Mouse (Mus musculus): ENCODE data around the gene Gab1. TPM values are rescaled to one million over a fixed set of nuclear protein-coding genes. Genes with fewer than 3 reads are reported as not detected.

Gene Gab1
- total RNA-seq, 1 experiment from 2014 or later = 18.0 TPM

DNA sequence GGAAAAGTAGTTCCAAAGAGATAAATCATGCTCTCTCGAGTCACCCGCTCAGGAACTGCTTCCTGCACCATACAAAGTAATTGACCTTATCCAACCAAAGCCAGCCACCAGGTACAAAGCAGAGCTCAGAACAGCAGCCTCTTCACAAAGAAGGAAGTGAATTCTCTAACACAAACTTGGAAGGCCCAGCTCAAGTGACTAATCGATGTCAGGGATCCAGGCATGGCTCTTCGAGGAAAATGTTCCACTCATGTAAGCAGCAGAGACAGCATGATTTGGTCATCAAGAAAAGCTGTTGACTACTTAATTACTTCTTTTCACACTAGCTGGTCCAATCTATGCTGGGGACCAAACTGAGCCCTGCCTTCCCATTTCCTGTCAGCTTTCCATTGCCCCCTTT lies 69.4 kb downstream of the Gab1 start:
- DNase-seq = no peak

DNA sequence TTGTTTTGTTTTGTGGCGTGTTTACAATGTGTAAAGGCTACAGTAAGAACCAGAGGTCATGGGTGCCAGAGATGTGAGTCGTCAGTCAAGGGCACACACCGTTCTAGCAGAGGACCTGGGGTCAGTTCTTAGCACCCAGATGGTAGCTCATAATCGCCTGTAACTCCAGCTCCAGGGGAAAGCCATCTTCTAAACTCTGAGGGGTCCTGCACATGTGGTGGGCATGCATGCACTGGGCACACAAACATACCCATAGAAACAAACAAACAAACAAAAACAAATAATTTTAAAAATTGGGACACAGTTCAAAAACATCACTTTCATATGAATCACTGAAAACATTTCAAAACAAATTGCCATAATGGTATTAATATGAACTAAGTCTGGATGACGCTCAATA lies 69.9 kb downstream of the Gab1 start:
- DNase-seq = no peak

DNA sequence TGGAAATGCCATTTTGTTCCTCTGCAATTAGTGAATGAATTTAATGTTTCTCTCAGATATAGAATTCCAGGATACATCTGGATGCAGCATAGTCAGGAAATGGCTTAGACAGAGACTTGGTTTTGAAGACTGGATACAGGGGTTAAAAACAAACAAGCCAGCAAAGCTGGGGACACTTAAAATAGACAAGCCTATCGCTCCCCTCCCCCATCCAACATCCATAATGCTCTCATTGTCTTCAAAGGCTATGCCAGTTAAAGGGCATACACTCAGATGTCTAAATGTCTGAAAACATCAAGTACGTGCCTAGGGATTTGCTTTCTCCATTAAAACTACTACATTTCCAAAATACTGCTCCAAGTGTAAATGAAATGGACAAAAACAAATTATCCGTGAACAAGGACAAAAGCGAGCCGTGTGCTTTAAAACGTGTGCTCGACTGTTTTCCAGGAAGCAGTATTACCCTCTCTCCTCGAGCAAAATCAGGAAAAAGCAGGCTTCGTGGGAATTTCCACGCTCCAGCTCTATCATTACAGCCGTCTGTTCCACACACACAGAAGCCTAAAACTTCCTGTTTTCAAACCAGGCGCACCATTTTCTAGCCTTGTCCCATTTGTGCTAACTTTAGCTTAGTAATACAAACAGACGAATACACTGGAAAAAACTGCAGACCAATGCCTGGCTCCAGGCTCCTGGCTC lies 72.4 kb downstream of the Gab1 start:
- DNase-seq = no peak

DNA sequence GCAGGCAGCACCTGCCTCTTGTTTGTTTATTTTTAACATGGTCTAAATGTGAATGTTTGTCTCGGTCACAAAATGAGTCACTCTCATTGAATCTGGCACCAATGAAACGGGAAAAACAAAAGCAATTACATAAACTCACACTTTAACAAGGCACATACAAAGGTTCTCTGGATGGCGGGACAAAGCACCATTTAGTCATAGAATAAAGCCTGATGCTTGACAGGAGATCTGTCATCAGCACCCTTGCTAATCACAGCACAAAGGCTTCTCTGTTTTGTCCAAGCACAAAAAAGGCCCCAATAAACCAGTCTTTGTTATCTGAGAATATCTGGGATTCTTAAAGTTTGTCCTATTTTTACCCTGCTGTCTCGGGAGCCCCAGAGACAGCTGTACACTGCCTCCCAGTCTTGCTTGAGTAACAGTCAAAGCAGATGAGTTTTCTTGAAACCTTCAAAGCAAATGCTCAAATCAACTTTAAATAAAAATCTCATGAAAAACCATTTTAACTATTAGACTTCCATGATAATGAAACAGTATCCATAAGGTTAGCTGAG lies 76.2 kb downstream of the Gab1 start:
- no peak for DNase-seq

DNA sequence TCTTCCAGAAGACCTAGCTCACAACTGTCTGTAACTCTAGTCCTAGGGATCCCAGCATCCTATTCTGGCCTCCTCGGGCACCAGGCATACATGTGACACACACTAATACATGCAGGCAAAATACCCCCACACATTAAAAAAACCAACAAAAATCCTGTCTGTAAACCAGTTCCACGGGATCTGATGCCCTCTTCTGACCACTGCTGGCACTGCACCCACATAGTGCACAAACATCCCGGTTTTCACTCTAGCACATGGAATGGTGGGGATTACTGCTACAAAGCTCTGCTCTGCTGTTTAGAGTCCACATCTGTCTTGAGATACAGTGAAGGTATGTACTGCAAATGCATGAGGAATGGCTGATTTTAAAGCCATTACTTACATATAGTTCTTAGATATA lies 81.5 kb downstream of the Gab1 start:
- no peak for DNase-seq

DNA sequence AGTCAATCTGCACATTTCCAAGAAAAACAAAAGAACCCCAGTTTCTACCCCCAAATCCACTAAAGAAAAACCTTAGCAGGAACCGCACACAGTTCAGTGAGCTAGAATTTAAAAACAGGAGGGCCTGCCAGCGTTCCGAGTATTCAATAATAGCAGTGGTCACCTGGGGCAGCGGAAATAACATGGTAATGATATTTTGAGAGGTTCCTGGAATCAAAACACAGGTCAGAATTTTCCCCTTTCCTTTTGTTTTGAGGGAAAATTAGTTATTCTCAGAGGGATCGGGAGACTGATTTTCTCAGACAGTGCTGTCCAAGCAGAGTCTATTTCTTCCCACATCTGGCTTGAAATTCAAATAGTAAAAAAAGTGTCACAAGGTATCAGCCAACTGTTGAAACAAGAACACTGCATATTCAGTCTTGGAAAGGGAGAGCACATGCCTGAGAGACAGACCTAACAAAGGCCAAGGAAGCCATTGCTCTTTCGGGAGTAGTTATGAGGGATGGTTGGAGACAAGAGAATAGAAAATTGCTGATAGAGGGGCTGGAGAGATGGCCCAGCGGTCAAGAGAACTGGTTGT lies 82.0 kb downstream of the Gab1 start:
- DNase-seq = no peak

DNA sequence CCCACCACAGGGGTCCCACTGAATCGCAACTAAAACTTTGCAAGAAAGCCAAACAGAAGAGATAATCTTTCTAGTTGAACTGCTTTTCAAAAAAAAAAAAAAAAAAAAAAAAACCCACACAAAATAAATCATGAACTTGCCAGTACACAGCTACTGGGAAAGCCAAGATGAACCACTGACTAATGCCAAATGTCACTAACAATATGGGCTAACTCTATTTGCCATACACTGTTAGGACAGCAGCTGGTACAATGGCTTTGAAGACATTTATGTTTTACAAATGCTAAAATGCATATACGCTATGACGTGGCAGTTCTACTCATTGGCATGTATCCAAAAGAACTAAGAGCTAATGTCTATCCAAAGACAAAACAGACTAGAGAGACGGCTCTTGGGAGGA lies 84.2 kb downstream of the Gab1 start:
- no peak for DNase-seq

DNA sequence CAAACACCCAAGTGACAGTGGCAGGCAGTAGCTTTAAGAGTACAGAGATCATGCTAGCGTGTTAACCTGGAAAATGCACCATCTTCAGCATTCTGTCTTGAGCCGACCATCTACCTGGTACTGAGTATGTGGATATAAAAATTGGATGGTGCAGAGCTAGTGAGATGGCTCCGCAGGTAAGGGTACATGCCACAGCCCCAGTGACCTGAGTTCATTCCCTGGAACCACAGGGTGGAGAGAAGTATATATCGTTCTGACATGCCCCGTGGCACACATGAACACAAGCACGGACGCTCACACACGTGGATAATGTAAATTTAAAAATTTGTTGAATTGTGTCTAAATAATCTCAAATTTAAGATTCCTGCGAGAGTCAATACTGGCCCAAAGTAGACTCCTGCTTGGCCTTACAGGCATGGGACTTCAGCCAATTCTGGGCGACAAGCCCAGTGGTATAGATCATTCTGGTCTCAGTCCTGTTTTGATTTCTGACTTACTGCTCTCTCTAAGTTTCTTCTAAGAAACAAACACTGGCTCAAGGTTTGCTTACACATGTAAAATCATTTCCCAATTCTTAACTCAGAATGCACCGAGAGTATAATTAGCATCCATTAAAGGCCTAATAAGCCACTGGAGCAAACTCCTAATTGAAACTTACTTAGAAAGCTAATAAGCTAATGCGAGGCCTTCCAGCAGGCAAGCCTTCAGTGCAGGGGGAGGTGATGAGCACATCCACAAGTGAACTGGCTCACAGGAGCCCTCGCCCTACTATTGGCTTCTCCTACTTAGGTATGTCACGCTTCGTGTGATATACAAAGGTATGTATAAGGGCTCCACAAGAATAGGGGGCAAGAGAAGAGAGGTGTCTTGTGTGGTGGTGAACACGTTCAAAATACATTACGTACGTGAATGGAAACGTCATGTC lies 85.5 kb downstream of the Gab1 start:
- DNase-seq = no peak

DNA sequence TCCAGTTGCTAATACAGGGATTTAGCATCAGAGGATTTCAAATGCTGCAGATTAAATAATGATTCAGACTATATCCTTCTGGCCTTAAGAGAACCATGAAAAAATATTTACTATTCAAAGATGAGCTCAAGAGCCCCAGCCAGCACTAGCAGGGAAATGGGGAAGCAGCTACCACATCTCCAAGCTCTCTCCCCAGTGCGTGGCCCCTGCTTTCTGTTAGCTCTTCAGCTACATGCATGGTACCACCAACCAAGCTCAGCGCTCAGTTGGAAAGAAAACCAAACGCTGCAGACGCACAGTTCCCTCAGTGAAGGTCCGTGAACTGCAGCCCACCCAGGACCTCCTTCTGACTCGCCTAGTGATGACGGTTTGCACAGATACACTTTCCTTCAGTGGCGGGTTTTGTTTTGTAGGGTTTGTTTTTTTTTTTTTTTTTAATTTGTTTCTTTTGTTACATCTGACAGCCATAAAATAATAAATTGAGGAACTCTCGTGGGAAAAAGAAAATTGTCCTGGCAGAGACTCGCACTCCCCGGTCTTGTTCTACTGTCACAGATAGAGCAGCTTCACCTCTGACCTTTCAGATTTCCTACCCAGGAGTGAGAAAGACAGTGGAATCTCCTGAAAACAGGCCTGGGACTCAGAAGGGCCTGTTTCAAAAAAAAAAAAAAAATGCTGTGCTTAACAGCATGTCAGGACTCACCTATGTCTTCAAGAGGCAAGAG lies 86.4 kb downstream of the Gab1 start:
- DNase-seq = no peak

DNA sequence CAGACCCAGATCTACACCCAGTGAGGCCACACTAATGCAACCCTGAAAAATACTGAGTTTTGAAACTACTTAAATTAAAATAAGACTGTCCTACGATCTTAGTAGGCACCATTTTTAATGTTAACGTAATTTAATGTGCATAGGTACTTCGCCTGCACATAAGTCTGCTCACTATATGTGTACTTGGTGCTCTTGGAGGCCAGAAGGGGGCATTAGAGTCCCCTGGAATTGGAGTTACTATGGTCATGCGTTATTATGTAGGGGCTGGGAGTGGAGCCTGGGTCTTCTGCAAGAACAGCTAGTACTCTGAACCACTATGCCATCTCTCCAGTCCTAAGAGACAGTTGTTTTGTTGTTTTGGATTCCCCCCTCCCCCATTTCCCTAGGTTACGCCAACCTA lies 88.1 kb downstream of the Gab1 start:
- no peak for DNase-seq

DNA sequence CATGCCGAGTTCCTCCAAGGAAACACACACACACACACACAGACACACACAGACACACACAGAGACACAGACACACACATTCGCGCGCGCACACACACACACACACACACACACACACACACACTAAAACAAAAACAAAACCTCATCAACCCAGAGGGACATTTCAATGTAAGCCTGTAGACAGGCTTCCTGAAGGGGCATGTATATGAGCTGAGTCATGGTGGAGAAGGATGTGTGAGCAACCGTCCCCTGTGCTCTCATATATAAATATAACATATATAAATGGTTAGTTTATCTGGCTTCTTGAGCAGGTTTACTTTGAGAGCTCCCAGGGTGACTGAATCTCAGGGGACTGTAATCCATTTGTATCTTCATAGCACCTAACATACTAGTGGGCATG lies 91.0 kb downstream of the Gab1 start:
- no peak for DNase-seq

DNA sequence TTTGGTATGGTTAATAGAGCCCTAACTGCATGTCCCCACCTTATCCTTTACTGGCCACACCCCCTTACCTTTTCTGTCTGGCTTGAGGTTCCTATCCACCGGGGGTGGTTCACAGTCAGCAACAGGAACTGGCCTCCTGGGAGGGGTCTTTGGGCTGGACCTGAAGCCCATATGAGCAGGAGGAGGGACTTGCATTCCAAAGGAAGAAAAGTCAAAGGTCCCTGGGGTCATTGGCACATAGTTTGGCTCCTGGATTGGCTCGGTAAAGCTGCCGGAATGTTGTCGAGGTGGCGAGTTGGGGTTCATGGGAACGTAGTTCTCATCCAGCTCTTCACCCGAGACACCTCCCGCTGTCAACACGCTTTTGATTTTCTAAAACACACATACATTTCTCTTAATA lies 95.8 kb downstream of the Gab1 start:
- no peak for DNase-seq

DNA sequence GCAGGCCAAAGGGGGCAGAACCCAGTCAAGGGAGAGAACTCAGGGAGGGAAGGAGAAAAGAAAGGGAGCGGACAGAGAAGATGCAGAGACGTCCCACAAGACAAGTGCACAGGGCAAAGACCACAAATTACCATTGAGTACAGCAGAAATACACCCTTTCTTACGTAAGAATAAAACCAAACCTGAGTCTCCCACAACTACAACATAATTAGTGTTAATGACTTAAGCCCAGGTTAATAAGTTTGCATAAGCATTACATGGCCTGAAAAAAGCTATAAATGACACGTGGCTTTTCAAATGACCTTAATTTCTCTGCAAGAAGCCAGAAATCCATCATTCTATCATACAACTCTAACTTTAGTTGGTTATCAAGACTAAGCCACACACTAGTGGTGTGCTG lies 97.0 kb downstream of the Gab1 start:
- DNase-seq = no peak

DNA sequence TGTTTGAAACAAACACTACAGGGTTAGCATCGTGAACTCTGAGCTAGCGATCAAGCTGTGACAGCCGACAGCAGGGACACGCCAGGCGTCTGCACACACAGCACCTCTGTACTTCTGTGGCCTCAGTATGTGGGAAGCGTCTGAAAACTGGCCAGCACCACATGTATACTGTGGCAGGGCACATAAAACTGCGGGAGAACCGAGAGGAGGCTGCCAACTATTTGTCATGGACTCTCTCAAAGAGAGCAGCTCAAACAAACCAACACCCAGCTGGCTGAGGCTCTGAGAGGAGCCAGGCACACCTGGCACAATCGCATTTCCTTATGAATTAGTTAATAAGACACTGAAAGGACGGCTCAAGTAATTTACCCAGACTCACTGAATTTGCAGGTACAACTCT lies 99.0 kb downstream of the Gab1 start:
- DNase-seq = no peak

DNA sequence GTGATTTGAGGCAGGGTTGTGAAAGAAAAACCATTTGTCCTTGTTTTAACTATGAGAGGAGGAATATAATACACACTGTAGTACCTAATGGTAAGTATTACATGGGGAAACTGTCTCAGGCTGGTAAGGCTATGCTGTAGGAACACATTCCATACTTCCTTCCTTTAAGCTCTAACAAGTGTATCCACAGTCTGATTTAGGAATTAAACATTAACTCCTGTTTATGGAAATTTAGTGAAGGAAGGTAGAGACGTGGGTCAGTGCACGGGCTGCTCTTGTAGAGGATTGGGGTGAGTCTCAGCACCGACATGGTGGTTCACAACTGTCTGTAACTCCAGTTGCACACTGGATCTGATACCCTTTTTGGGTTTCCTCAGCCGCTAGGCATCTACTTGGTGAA lies 100.0 kb downstream of the Gab1 start:
- DNase-seq = no peak

DNA sequence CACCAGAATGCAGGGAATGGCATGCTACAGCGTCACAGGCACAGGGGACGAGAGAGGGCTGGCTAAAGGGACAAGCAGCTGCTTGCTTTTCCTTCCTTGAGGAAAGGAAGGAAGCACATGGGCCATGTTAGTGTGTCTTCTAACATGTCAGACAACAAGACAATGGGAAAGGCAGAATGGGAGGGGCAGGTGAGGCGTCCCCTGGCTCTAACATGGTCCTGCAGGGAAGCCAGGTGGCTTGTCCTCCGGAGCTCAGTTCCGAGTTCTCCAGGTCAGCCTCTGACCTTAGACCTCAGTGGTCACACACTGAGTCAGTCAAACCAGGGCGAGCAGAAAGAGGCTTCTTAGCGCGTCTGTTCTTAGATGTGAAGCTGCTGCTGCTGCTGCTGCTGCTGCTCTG lies 103.9 kb downstream of the Gab1 start:
- DNase-seq = peak; percentile 14

DNA sequence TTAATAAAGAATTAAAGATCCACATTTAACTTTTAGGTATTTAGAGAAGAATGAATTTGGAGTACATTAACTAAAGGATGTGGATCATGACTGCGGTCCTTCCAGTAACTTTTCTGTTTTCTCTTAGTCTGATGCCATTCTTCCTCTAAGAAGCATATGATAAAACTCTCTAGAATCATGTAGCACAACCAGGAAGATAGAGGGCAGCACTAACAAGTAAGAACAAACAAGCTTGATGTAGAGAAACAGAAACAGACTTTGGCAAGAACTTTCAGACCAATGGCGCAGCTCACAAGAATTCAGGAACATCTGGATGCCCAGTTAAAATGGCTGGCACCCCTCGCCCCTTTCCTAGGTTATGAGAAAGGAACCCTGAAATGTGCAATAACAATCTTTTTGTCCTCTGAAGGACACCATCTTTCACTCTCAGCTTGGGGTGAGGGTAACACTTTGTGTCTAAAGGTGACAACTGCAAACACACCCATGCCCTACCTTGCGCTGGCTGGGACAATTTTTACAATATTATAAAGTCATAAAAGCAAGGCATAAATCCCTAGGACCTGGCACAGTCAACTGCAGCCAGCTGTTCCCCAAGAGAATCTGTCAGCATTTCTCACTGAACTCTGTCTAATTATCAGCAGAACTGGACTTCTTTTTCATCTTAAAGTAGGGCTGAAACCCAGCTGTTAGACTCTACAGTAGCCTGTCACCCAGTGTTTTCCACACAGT lies 107.4 kb downstream of the Gab1 start:
- DNase-seq = no peak

DNA sequence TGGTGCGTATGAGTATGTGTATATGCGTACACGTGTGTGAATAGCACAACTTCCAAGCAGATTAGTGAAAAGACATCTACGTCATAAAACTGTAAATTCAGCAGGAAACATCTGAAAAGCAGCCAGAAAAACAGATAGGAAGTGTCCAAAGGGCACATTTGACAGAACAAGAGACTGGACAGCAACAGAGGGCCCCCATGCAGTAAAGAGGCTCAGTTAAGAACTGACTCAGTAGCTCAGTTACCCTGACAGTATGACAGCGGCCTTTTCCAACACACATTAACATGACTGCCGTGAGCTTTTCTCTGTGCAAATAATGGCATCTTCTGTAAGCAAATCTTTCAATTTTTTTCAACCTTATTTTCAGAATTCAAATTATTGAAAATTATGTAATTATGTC lies 111.9 kb downstream of the Gab1 start:
- DNase-seq = no peak

DNA sequence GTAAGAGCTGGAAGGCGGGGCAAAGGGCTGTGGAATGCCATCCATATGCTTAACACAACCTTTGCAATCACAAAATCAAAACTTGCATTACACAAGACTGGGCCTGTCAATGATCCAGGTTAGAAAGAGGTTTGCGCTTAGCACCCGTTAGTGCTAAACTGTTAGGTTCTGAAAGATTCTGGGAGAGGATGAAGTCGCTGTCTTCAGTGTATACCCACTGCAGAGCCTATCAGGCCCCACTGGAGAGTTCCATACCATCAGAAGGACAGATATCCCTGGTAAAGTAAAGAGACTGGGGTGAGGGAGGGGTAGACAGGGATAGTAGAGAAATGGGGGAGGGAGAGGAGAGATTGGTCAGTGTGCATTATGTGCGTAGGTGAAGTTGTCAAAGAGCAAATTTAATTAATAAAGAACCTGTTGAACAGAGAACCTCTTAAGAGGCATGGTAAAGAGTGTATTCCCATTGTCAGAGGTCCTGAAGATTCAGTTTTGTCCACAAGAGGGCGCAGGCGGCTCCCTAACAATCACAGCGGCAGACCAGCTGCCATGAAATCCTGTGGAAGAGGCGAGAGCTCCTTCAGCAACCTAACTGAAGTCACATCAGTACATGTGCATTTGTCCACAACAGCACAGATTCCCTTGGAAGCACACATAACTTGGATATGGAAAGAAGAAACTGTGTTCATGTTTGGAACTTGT lies 127.2 kb downstream of the Gab1 start:
- peak; percentile 89 for DNase-seq

DNA sequence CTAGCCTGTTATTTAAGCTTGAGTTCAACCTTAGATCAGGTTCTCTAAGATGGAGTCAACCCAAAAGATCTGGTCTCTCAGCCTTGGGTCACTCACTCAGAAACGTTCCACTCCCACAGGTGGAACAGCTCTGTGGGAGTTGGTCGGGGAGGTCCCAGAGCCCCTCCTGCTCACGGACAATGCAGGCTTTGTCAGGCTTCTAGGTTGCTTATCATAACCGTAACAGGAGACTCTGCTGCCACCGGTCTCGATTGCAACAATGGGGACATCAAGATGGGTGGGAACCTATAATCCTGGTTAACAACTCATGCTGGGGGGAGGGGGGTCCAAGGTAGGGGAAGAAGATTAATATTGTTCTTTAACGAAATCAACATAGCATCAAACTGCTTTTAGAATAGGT lies 127.9 kb downstream of the Gab1 start:
- no peak for DNase-seq

DNA sequence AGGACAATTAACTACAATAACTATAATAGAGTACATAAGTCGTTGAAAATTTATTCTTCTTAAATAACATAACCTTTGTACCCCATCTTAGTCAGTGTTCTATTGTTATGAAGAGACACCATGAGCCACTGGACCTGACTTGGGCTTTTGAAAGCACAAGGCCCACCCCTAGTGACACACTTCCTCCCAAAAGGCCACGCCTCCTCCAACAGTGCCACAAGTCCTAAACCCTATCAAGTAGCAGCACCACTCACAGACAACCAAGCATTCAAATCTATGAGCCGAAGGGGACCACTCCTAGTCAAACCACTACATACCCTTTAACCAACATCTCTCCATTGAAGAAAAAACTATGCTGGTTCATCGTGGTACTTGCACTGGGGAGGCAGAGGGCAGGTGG lies 131.2 kb downstream of the Gab1 start:
- DNase-seq = no peak

Measured in adrenal gland, postnatal 14 days (tissue).